Mouse (Mus musculus): ENCODE measurements around the gene P2ry2. TPM values are rescaled to one million over a fixed set of nuclear protein-coding genes. Genes with fewer than 3 reads are reported as not detected.
A peak's percentile ranks its signal among the peaks of the same experiment; 100 is the strongest.

Gene P2ry2
- total RNA-seq (2012; rRNA removed), result 2.3 and 2.8 TPM in 2 replicates

DNA sequence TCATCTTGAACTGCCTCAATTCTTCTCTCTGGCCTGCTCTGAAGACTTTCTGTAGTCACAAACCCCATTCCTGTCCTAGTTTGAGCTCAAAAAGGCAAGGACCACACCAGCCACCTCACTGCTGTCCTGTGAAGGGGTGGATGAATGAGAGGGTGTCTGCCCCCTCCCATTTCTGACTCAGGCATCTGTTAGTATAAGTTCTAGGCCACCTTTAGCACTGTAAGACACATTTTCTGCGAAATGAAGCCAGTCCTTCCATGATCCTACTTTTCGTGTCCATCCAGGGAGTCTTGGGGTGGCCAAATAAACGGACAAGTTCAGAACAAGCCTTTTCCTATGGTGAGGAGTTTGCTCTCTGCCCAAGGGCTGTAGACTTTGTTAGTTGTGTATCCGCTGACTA lies at the start of gene P2ry2:
TSS of gene P2ry2 (minus strand) at position 326 of the 400 bp plus-strand sequence.
- Histone ChIP-seq H3K4me1 (ENCODE audit: control insufficient read depth in 2 of 2, insufficient read depth in 2 of 2, low read length in 2 of 2, poor library complexity in 1 of 2) (no peaks in the 10 kb centered on the region), H3K9me3 (ENCODE audit: control insufficient read depth, insufficient read depth, low read depth, low read length) (no peaks in the 10 kb centered on the region), H3K36me3 (ENCODE audit: control insufficient read depth, insufficient read depth, low read length, poor library complexity, severe bottlenecking) (no peaks in the 10 kb centered on the region), H3K9ac (ENCODE audit: insufficient read depth, low read depth, low read length, poor library complexity, severe bottlenecking) (peak within 1 kb of the TSS; percentile 58), H3K4me3 (ENCODE audit: insufficient read depth in 1 of 2, low read depth in 1 of 2, low read length in 2 of 2, poor library complexity in 1 of 2, severe bottlenecking in 1 of 2) (peak within 1 kb of the TSS; percentile 72 to 73), H3K27ac (ENCODE audit: insufficient read depth, low read depth, low read length, poor library complexity, severe bottlenecking) (no peak within 1 kb of the TSS)
- TF ChIP-seq CHD2 (IDR thresholded peaks at IDR 0.05; ENCODE audit: low read depth, low read length) (no peak), HCFC1 (IDR thresholded peaks at IDR 0.05; ENCODE audit: borderline replicate concordance, insufficient read depth, low read length) (no peak)
- DNase-seq (ENCODE audit: low read depth, low spot score), result no peak
- in situ Hi-C loops (cut with MboI; ENCODE audit: low sequenced_read_pairs in 2 of 2, unreplicated experiment in 2 of 2), result no loop called here

DNA sequence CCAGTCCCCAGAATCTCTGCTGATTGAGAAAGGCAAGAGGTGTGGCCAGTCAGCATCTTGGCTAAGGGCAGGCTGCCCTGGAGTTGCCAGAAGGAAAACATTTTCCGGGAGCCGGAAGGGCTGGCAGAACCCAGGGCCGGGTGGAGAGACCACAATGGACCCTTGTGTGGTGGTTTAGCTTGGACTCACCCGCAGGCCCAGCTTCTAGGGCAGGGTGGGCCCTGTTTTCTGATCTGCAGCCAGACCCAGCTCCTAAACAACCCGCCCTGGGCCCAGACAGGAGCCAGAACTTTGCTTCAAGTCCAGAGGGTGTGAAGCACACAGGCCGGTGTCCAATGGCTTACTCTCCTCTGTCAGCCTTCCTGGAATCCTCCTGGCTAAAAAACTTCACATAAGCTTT lies 49.6 kb upstream of the P2ry2 start:
- no peak for DNase-seq (ENCODE audit: low read depth, low spot score)
- Histone ChIP-seq H3K36me3 (ENCODE audit: control insufficient read depth, insufficient read depth, low read length, poor library complexity, severe bottlenecking) (no peaks in the 10 kb centered on the region), H3K9ac (ENCODE audit: insufficient read depth, low read depth, low read length, poor library complexity, severe bottlenecking) (no peak overlapping the region), H3K9me3 (ENCODE audit: control insufficient read depth, insufficient read depth, low read depth, low read length) (no peaks in the 10 kb centered on the region), H3K27ac (ENCODE audit: insufficient read depth, low read depth, low read length, poor library complexity, severe bottlenecking) (no peak overlapping the region), H3K4me1 (ENCODE audit: control insufficient read depth in 2 of 2, insufficient read depth in 2 of 2, low read length in 2 of 2, poor library complexity in 1 of 2) (peaks cover 2% of the 10 kb centered on the region in 2 experiments; a peak in 2 of 4 replicates), H3K4me3 (ENCODE audit: insufficient read depth in 1 of 2, low read depth in 1 of 2, low read length in 2 of 2, poor library complexity in 1 of 2, severe bottlenecking in 1 of 2) (no peak overlapping the region)
- in situ Hi-C loops (cut with MboI; ENCODE audit: low sequenced_read_pairs in 2 of 2, unreplicated experiment in 2 of 2), result loop anchor here (10.0 to 25.0 kb wide), 2 partner anchors 223 to 225 kb away; no protein-coding TSS in a partner anchor
- no peak for TF ChIP-seq HCFC1 (IDR thresholded peaks at IDR 0.05; ENCODE audit: borderline replicate concordance, insufficient read depth, low read length)
- TF ChIP-seq CHD2 (IDR thresholded peaks at IDR 0.05; ENCODE audit: low read depth, low read length), result no peak
- TF ChIP-seq MAFK (IDR thresholded peaks at IDR 0.05; ENCODE audit: insufficient read depth, low read depth, low read length), result no peak
- no peak for TF ChIP-seq ZC3H11A (IDR thresholded peaks at IDR 0.05; ENCODE audit: borderline replicate concordance, low read depth, low read length)
- TF ChIP-seq ZNF384 (IDR thresholded peaks at IDR 0.05; ENCODE audit: low read depth, low read length), result no peak

DNA sequence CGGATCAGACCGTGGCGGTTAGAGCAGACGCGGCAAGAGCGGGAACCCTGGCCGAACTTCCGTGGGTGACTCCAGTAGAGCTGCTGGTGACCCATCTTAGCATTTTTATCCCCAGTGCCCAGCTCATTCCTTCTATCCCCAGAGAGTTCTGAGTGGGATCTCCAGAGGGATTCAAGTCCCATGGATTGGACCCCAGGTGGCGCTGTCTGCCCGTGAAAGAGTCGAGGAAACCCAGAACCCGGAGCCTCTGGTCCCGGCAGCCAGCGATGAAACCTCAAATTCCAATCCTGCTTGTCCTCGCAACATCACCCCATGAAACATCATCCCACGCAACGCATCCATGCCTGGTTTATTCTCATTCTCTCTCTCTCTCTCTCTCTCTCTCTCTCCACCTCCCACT lies 48.7 kb upstream of the P2ry2 start:
- in situ Hi-C loops (cut with MboI; ENCODE audit: low sequenced_read_pairs in 2 of 2, unreplicated experiment in 2 of 2), result loop anchor here (10.0 to 25.0 kb wide), 2 partner anchors 223 to 226 kb away; no protein-coding TSS in a partner anchor
- peak; percentile 73 for DNase-seq (ENCODE audit: low read depth, low spot score)
- no peak overlapping the region for H3K9ac ChIP-seq (ENCODE audit: insufficient read depth, low read depth, low read length, poor library complexity, severe bottlenecking)
- H3K9me3 ChIP-seq (ENCODE audit: control insufficient read depth, insufficient read depth, low read depth, low read length), result no peaks in the 10 kb centered on the region
- no peaks in the 10 kb centered on the region for H3K36me3 ChIP-seq (ENCODE audit: control insufficient read depth, insufficient read depth, low read length, poor library complexity, severe bottlenecking)
- H3K4me3 ChIP-seq (ENCODE audit: insufficient read depth in 1 of 2, low read depth in 1 of 2, low read length in 2 of 2, poor library complexity in 1 of 2, severe bottlenecking in 1 of 2), result peak overlapping the region; percentile 22 to 56; a peak in 2 of 4 replicates
- peaks cover 2% of the 10 kb centered on the region in 2 experiments; a peak in 2 of 4 replicates for H3K4me1 ChIP-seq (ENCODE audit: control insufficient read depth in 2 of 2, insufficient read depth in 2 of 2, low read length in 2 of 2, poor library complexity in 1 of 2)
- no peak overlapping the region for H3K27ac ChIP-seq (ENCODE audit: insufficient read depth, low read depth, low read length, poor library complexity, severe bottlenecking)
- TF ChIP-seq MAFK (IDR thresholded peaks at IDR 0.05; ENCODE audit: insufficient read depth, low read depth, low read length) (no peak), ZC3H11A (IDR thresholded peaks at IDR 0.05; ENCODE audit: borderline replicate concordance, low read depth, low read length) (peak; percentile 94), ZNF384 (IDR thresholded peaks at IDR 0.05; ENCODE audit: low read depth, low read length) (no peak; the same call in 1 of the 2 replicates)

DNA sequence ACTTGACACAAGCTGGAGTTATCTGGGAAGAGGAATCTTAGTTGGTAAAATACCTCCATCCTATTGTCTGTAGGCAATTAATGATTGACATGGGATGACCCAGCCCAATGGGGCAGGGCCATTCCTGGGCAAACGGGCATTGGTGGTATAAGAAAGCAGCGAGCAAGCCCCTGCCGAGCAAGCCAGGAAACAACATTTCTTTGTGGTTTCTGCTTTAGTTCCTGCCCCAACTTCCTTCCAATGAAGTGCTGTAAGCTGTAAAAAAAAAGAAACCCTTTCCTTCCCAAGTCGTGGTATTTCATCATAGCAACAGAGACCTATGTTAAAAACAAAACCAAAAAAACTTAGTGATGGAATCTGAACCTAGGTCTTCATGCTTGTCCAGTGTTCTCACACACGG lies 47.8 kb upstream of the P2ry2 start:
- no peak overlapping the region for H3K4me3 ChIP-seq (ENCODE audit: insufficient read depth in 1 of 2, low read depth in 1 of 2, low read length in 2 of 2, poor library complexity in 1 of 2, severe bottlenecking in 1 of 2)
- H3K9me3 ChIP-seq (ENCODE audit: control insufficient read depth, insufficient read depth, low read depth, low read length), result no peaks in the 10 kb centered on the region
- TF ChIP-seq ZNF384 (IDR thresholded peaks at IDR 0.05; ENCODE audit: low read depth, low read length) (no peak), MAFK (IDR thresholded peaks at IDR 0.05; ENCODE audit: insufficient read depth, low read depth, low read length) (no peak), HCFC1 (IDR thresholded peaks at IDR 0.05; ENCODE audit: borderline replicate concordance, insufficient read depth, low read length) (no peak), CHD2 (IDR thresholded peaks at IDR 0.05; ENCODE audit: low read depth, low read length) (no peak), ZC3H11A (IDR thresholded peaks at IDR 0.05; ENCODE audit: borderline replicate concordance, low read depth, low read length) (no peak)
- H3K4me1 ChIP-seq (ENCODE audit: control insufficient read depth in 2 of 2, insufficient read depth in 2 of 2, low read length in 2 of 2, poor library complexity in 1 of 2), result peaks cover 2% of the 10 kb centered on the region in 2 experiments; a peak in 2 of 4 replicates
- no peak overlapping the region for H3K9ac ChIP-seq (ENCODE audit: insufficient read depth, low read depth, low read length, poor library complexity, severe bottlenecking)
- in situ Hi-C loops (cut with MboI; ENCODE audit: low sequenced_read_pairs in 2 of 2, unreplicated experiment in 2 of 2), result loop anchor here (10.0 to 25.0 kb wide), 2 partner anchors 224 to 227 kb away; no protein-coding TSS in a partner anchor
- H3K36me3 ChIP-seq (ENCODE audit: control insufficient read depth, insufficient read depth, low read length, poor library complexity, severe bottlenecking), result no peaks in the 10 kb centered on the region
- H3K27ac ChIP-seq (ENCODE audit: insufficient read depth, low read depth, low read length, poor library complexity, severe bottlenecking), result no peak overlapping the region
- DNase-seq (ENCODE audit: low read depth, low spot score), result no peak

DNA sequence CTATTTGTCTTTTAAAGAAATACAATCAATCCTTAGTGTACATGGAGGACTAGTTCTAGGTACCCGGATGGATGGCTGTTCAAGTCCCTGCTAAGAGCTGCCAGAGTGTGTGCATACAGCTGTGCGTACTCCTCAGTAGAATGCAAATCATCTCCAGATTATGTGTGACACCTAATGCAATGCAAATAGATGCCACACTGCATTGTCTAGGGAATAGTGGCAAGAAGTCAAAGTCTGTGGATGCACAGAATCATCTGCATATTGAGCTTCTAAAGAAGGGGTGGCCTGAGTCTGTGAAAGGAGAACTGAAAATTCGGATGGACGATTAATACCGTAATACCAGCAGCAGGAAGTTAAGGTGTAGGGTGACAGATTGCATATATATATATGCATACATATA lies 46.5 kb upstream of the P2ry2 start:
- no peaks in the 10 kb centered on the region for H3K36me3 ChIP-seq (ENCODE audit: control insufficient read depth, insufficient read depth, low read length, poor library complexity, severe bottlenecking)
- H3K9me3 ChIP-seq (ENCODE audit: control insufficient read depth, insufficient read depth, low read depth, low read length), result no peaks in the 10 kb centered on the region
- in situ Hi-C loops (cut with MboI; ENCODE audit: low sequenced_read_pairs in 2 of 2, unreplicated experiment in 2 of 2), result loop anchor here in 1 of 2 experiments (25.0 kb wide), 1 partner anchor 228 kb away; no protein-coding TSS in a partner anchor
- TF ChIP-seq CHD2 (IDR thresholded peaks at IDR 0.05; ENCODE audit: low read depth, low read length), result no peak
- TF ChIP-seq MAFK (IDR thresholded peaks at IDR 0.05; ENCODE audit: insufficient read depth, low read depth, low read length), result no peak
- no peak for TF ChIP-seq HCFC1 (IDR thresholded peaks at IDR 0.05; ENCODE audit: borderline replicate concordance, insufficient read depth, low read length)
- no peak for TF ChIP-seq ZC3H11A (IDR thresholded peaks at IDR 0.05; ENCODE audit: borderline replicate concordance, low read depth, low read length)
- no peak for TF ChIP-seq ZNF384 (IDR thresholded peaks at IDR 0.05; ENCODE audit: low read depth, low read length)
- H3K9ac ChIP-seq (ENCODE audit: insufficient read depth, low read depth, low read length, poor library complexity, severe bottlenecking), result no peak overlapping the region
- H3K4me3 ChIP-seq (ENCODE audit: insufficient read depth in 1 of 2, low read depth in 1 of 2, low read length in 2 of 2, poor library complexity in 1 of 2, severe bottlenecking in 1 of 2), result no peak overlapping the region
- H3K4me1 ChIP-seq (ENCODE audit: control insufficient read depth in 2 of 2, insufficient read depth in 2 of 2, low read length in 2 of 2, poor library complexity in 1 of 2), result peaks cover 2 to 5% of the 10 kb centered on the region in 2 experiments; a peak in 2 of 4 replicates
- no peak for DNase-seq (ENCODE audit: low read depth, low spot score)
- H3K27ac ChIP-seq (ENCODE audit: insufficient read depth, low read depth, low read length, poor library complexity, severe bottlenecking), result no peak overlapping the region

All from ES-E14 (cell line).